18 mouse cellular contexts compared by ENCODE assay signal in genomic region chr8:115336361-115336760, GRCm38 (mm10).
"Had no signal": no experiment of that assay in that cellular context is flagged by ENCODE, and none has a peak within 500 bp of the region (broad histone marks: within the 10 kb centered on the region; RNA-seq: fewer than 3 reads in every experiment).

No protein-coding gene starts in this region.

- H3K9me3 ChIP-seq: liver, embryonic 13.5 days; midbrain, embryonic 12.5 days; midbrain, embryonic 15.5 days; neural tube, embryonic 12.5 days; neural tube, embryonic 15.5 days; stomach, embryonic 15.5 days had no signal

- H3K4me2 ChIP-seq: liver, embryonic 13.5 days; midbrain, embryonic 12.5 days; midbrain, embryonic 15.5 days; neural tube, embryonic 12.5 days; neural tube, embryonic 15.5 days; stomach, embryonic 15.5 days had no signal

- ATAC-seq: inflammation-experienced regulatory T-cells, adult 6 months; intestine, embryonic 16.5 days; midbrain, embryonic 15.5 days had no signal

- H3K27ac ChIP-seq: liver, embryonic 13.5 days; midbrain, embryonic 12.5 days; midbrain, embryonic 15.5 days; neural tube, embryonic 12.5 days; neural tube, embryonic 15.5 days; stomach, embryonic 15.5 days had no signal

- H3K9ac ChIP-seq: liver, embryonic 13.5 days; midbrain, embryonic 12.5 days; midbrain, embryonic 15.5 days; neural tube, embryonic 12.5 days; neural tube, embryonic 15.5 days; stomach, embryonic 15.5 days had no signal

- H3K36me3 ChIP-seq: liver, embryonic 13.5 days; midbrain, embryonic 12.5 days; midbrain, embryonic 15.5 days; neural tube, embryonic 12.5 days; neural tube, embryonic 15.5 days; stomach, embryonic 15.5 days had no signal

- DNase-seq: kidney, adult 18-20 months; kidney, adult 9 months; kidney, postnatal 14 days; kidney, postnatal 4 days; liver, embryonic 13.5 days; lung, adult 2 months; lung, postnatal 14 days; lung, postnatal 4 days; spleen, adult 18-20 months; thymus, adult 18-20 months; thymus, postnatal 36 days had no signal

- H3K27me3 ChIP-seq: liver, embryonic 13.5 days; midbrain, embryonic 12.5 days; midbrain, embryonic 15.5 days; neural tube, embryonic 12.5 days; neural tube, embryonic 15.5 days; stomach, embryonic 15.5 days had no signal

- H3K4me3 ChIP-seq: liver, embryonic 13.5 days; midbrain, embryonic 12.5 days; midbrain, embryonic 15.5 days; neural tube, embryonic 12.5 days; neural tube, embryonic 15.5 days; stomach, embryonic 15.5 days had no signal

- H3K4me1 ChIP-seq: liver, embryonic 13.5 days; midbrain, embryonic 12.5 days; neural tube, embryonic 12.5 days; stomach, embryonic 15.5 days had no signal
